Mouse (Mus musculus) layer of hippocampus, adult 2 months (tissue): ENCODE measurements around the gene Tmem145. TPM values are rescaled to one million over a fixed set of nuclear protein-coding genes. Genes with fewer than 3 reads are reported as not detected.

Experiments
- DNase-seq, 2 experiments: peaks; one replicate each; pipeline ENCODE4 v3.0.0; 2022; ENCODE audit warnings: low spot score in 2 of 2
- H3K27ac ChIP-seq: fragments of 200-600 bp; 2 replicates; pipeline ENCODE4 v1.8.1; 2022
- H3K4me3 ChIP-seq: fragments of 200-600 bp; 2 replicates; pipeline ENCODE4 v1.8.1; 2022; ENCODE audit warnings: mild to moderate bottlenecking
- CTCF ChIP-seq: fragments of 200-600 bp; conservative IDR thresholded peaks from 2 replicates; pipeline ENCODE4 v1.8.1; 2022; ENCODE audit warnings: antibody characterized with exemption, mild to moderate bottlenecking, moderate library complexity
- total RNA-seq, 2 experiments: library from RNA; stranded (reverse); gene quantifications; 2 replicates each; pipeline ENCODE4 v1.2.3; 2021

The Tmem145 gene
- total RNA-seq, 2 experiments from 2014 or later = 27.4 to 27.8 TPM

GRCm38 (mm10) chr7:25270652-25271633 is 35.0 kb upstream of the Tmem145 start:
- no peak overlapping the region for H3K27ac ChIP-seq
- H3K4me3 ChIP-seq = no peak overlapping the region
- TF ChIP-seq CTCF = no peak
- no peak for DNase-seq

- no peak for DNase-seq
- Histone ChIP-seq H3K27ac (no peak overlapping the region), H3K4me3 (no peak overlapping the region)
- no peak for TF ChIP-seq CTCF
These were observed 34.1 kb upstream of the Tmem145 start for GRCm38 (mm10) chr7:25271651-25272444.

- DNase-seq = no peak
- TF ChIP-seq CTCF = no peak
- no peak overlapping the region for H3K27ac ChIP-seq
- no peak overlapping the region for H3K4me3 ChIP-seq
These were observed 33.3 kb upstream of the Tmem145 start for GRCm38 (mm10) chr7:25272445-25273258.

GRCm38 (mm10) chr7:25273259-25274241 is 32.4 kb upstream of the Tmem145 start:
- DNase-seq = no peak
- no peak overlapping the region for H3K4me3 ChIP-seq
- H3K27ac ChIP-seq = no peak overlapping the region
- TF ChIP-seq CTCF = no peak

GRCm38 (mm10) chr7:25274571-25274970 is 31.3 kb upstream of the Tmem145 start:
- DNase-seq = no peak
- Histone ChIP-seq H3K4me3 (no peak overlapping the region), H3K27ac (0 out of 2 replicates have a peak overlapping the region, but pooled peaks have one; percentile 99)
- TF ChIP-seq CTCF = no peak

GRCm38 (mm10) chr7:25274996-25275395 is 30.9 kb upstream of the Tmem145 start:
- no peak for DNase-seq
- TF ChIP-seq CTCF = no peak
- Histone ChIP-seq H3K4me3 (no peak overlapping the region), H3K27ac (0 out of 2 replicates have a peak overlapping the region, but pooled peaks have one; percentile 99)

GRCm38 (mm10) chr7:25275555-25276298 is 30.2 kb upstream of the Tmem145 start:
- Histone ChIP-seq H3K27ac (peak overlapping the region; percentile 99), H3K4me3 (no peak overlapping the region)
- TF ChIP-seq CTCF = no peak
- DNase-seq = no peak

- Histone ChIP-seq H3K27ac (peak overlapping the region; percentile 99), H3K4me3 (peak overlapping the region; percentile 64; the same call in 1 of the 2 replicates)
- TF ChIP-seq CTCF = no peak
- DNase-seq = no peak
These were observed 28.5 kb upstream of the Tmem145 start for GRCm38 (mm10) chr7:25277405-25277804.

GRCm38 (mm10) chr7:25277998-25278340 is 27.9 kb upstream of the Tmem145 start:
- H3K4me3 ChIP-seq = peak overlapping the region; percentile 64
- no peak for TF ChIP-seq CTCF
- H3K27ac ChIP-seq = peak overlapping the region; percentile 99
- no peak for DNase-seq

- Histone ChIP-seq H3K4me3 (peak overlapping the region; percentile 64), H3K27ac (peak overlapping the region; percentile 99)
- peak; percentile 76 to 86 for DNase-seq
- peak; percentile 79 for TF ChIP-seq CTCF
These were observed 27.4 kb upstream of the Tmem145 start for GRCm38 (mm10) chr7:25278341-25279075.
